Mouse (Mus musculus): ENCODE results near the gene Arvcf. TPM values are rescaled to one million over a fixed set of nuclear protein-coding genes. Genes with fewer than 3 reads are reported as not detected.
A peak's percentile ranks its signal among the peaks of the same experiment; 100 is the strongest.

The Arvcf gene
- polyA plus RNA-seq, 1 experiment from 2014 or later: 46.8 TPM

DNA sequence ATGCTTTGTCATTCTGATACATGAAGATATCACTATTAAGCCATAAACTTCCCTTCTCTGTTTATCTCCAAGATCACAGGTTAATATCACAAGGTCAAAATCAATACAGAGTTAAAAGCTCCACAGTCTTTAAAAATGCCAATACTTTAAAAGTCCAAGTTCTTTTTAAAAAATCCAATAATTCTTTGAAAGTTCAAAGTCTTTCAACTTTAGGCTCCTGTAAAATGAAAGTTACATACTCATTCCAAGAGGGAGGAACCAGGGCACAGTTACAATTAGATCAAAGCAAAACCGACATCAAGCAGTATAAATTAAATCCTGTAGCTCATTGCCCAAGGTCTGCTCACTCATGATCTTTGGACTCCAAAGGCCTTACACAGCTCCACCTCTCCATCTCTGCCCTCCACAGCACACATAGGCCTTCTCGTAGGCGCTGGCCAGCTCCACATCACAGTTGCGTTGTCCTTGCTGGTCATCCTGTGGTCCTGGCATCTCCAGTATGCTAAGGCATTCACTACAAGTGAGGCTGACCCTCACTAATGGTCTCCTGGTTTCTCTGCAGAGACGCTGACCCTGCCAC, 85.4 kb downstream of the Arvcf start:
- no peaks in the 10 kb centered on the region for H3K4me1 ChIP-seq (ENCODE audit: control insufficient read depth, insufficient read depth, low read length)
- DNase-seq (ENCODE audit: low spot score) (no peak), ATAC-seq (no peak)
- H3K27ac ChIP-seq (ENCODE audit: low read depth, low read length): no peak overlapping the region
- no peak overlapping the region for H3K9ac ChIP-seq (ENCODE audit: low read length)
- 96% methylated on average over 5 of the region's 5 CpGs for WGBS
- no peaks in the 10 kb centered on the region for H3K9me3 ChIP-seq (replicated peaks; ENCODE audit: control insufficient read depth, low read length)
- no peak overlapping the region for H3K4me2 ChIP-seq (ENCODE audit: low read length)
- no peaks in the 10 kb centered on the region for H3K27me3 ChIP-seq (replicated peaks; ENCODE audit: control insufficient read depth, insufficient read depth, low read length)
- H3K4me3 ChIP-seq (ENCODE audit: low read depth, low read length): no peak overlapping the region
- no peaks in the 10 kb centered on the region for H3K36me3 ChIP-seq (ENCODE audit: control insufficient read depth, insufficient read depth, low read length)

GRCm38 (mm10) chr16:18436128-18436527, 88.1 kb downstream of the Arvcf start:
- Histone ChIP-seq H3K36me3 (ENCODE audit: control insufficient read depth, insufficient read depth, low read length) (0 out of 2 replicates have a peak, but pooled peaks cover 3% of the 10 kb centered on the region), H3K27me3 (replicated peaks; ENCODE audit: control insufficient read depth, insufficient read depth, low read length) (no peaks in the 10 kb centered on the region), H3K9ac (ENCODE audit: low read length) (no peak overlapping the region), H3K27ac (ENCODE audit: low read depth, low read length) (no peak overlapping the region), H3K4me1 (ENCODE audit: control insufficient read depth, insufficient read depth, low read length) (no peaks in the 10 kb centered on the region), H3K4me3 (ENCODE audit: low read depth, low read length) (no peak overlapping the region), H3K9me3 (replicated peaks; ENCODE audit: control insufficient read depth, low read length) (no peaks in the 10 kb centered on the region), H3K4me2 (ENCODE audit: low read length) (no peak overlapping the region)
- WGBS: 96% methylated on average over 6 of the region's 6 CpGs
- no peak for DNase-seq (ENCODE audit: low spot score)
- ATAC-seq: no peak

- H3K4me1 ChIP-seq (ENCODE audit: control insufficient read depth, insufficient read depth, low read length): no peaks in the 10 kb centered on the region
- no peak overlapping the region for H3K4me3 ChIP-seq (ENCODE audit: low read depth, low read length)
- no peak overlapping the region for H3K4me2 ChIP-seq (ENCODE audit: low read length)
- H3K9me3 ChIP-seq (replicated peaks; ENCODE audit: control insufficient read depth, low read length): no peaks in the 10 kb centered on the region
- peaks cover 13% of the 10 kb centered on the region for H3K36me3 ChIP-seq (ENCODE audit: control insufficient read depth, insufficient read depth, low read length)
- no peak overlapping the region for H3K27ac ChIP-seq (ENCODE audit: low read depth, low read length)
- H3K27me3 ChIP-seq (replicated peaks; ENCODE audit: control insufficient read depth, insufficient read depth, low read length): no peaks in the 10 kb centered on the region
- H3K9ac ChIP-seq (ENCODE audit: low read length): no peak overlapping the region
- WGBS: 26% methylated on average over 8 of the region's 8 CpGs
- peak; percentile 92 for ATAC-seq
- DNase-seq (ENCODE audit: low spot score): peak; percentile 95
Measured at GRCm38 (mm10) chr16:18443385-18443841, 95.4 kb downstream of the Arvcf start.

GRCm38 (mm10) chr16:18447243-18447642, 99.3 kb downstream of the Arvcf start:
- peaks cover 11% of the 10 kb centered on the region for H3K36me3 ChIP-seq (ENCODE audit: control insufficient read depth, insufficient read depth, low read length)
- H3K4me3 ChIP-seq (ENCODE audit: low read depth, low read length): no peak overlapping the region
- H3K27ac ChIP-seq (ENCODE audit: low read depth, low read length): no peak overlapping the region
- no peak overlapping the region for H3K4me2 ChIP-seq (ENCODE audit: low read length)
- H3K9ac ChIP-seq (ENCODE audit: low read length): no peak overlapping the region
- 0 out of 2 replicates have a peak, but pooled peaks cover 6% of the 10 kb centered on the region for H3K4me1 ChIP-seq (ENCODE audit: control insufficient read depth, insufficient read depth, low read length)
- DNase-seq (ENCODE audit: low spot score) (no peak), ATAC-seq (no peak)
- no peaks in the 10 kb centered on the region for H3K27me3 ChIP-seq (replicated peaks; ENCODE audit: control insufficient read depth, insufficient read depth, low read length)
- H3K9me3 ChIP-seq (replicated peaks; ENCODE audit: control insufficient read depth, low read length): no peaks in the 10 kb centered on the region

GRCm38 (mm10) chr16:18448104-18448503, 100.1 kb downstream of the Arvcf start:
- Histone ChIP-seq H3K36me3 (ENCODE audit: control insufficient read depth, insufficient read depth, low read length) (peaks cover 11% of the 10 kb centered on the region; the same call in 1 of the 2 replicates), H3K9me3 (replicated peaks; ENCODE audit: control insufficient read depth, low read length) (no peaks in the 10 kb centered on the region), H3K4me3 (ENCODE audit: low read depth, low read length) (no peak overlapping the region), H3K4me1 (ENCODE audit: control insufficient read depth, insufficient read depth, low read length) (0 out of 2 replicates have a peak, but pooled peaks cover 6% of the 10 kb centered on the region), H3K27me3 (replicated peaks; ENCODE audit: control insufficient read depth, insufficient read depth, low read length) (no peaks in the 10 kb centered on the region), H3K27ac (ENCODE audit: low read depth, low read length) (no peak overlapping the region), H3K4me2 (ENCODE audit: low read length) (no peak overlapping the region), H3K9ac (ENCODE audit: low read length) (no peak overlapping the region)
- 89% methylated on average over 6 of the region's 6 CpGs for whole genome bisulfite sequencing
- DNase-seq (ENCODE audit: low spot score) (no peak), ATAC-seq (no peak)

- ATAC-seq (no peak), DNase-seq (ENCODE audit: low spot score) (no peak)
- Histone ChIP-seq H3K27ac (ENCODE audit: low read depth, low read length) (no peak overlapping the region), H3K4me3 (ENCODE audit: low read depth, low read length) (no peak overlapping the region), H3K4me1 (ENCODE audit: control insufficient read depth, insufficient read depth, low read length) (0 out of 2 replicates have a peak, but pooled peaks cover 6% of the 10 kb centered on the region), H3K36me3 (ENCODE audit: control insufficient read depth, insufficient read depth, low read length) (peaks cover 11% of the 10 kb centered on the region; the same call in 1 of the 2 replicates), H3K4me2 (ENCODE audit: low read length) (no peak overlapping the region), H3K9me3 (replicated peaks; ENCODE audit: control insufficient read depth, low read length) (no peaks in the 10 kb centered on the region), H3K9ac (ENCODE audit: low read length) (no peak overlapping the region), H3K27me3 (replicated peaks; ENCODE audit: control insufficient read depth, insufficient read depth, low read length) (no peaks in the 10 kb centered on the region)
- WGBS: 97% methylated on average over 4 of the region's 4 CpGs
Measured at GRCm38 (mm10) chr16:18449005-18449404, 101.0 kb downstream of the Arvcf start.

DNA sequence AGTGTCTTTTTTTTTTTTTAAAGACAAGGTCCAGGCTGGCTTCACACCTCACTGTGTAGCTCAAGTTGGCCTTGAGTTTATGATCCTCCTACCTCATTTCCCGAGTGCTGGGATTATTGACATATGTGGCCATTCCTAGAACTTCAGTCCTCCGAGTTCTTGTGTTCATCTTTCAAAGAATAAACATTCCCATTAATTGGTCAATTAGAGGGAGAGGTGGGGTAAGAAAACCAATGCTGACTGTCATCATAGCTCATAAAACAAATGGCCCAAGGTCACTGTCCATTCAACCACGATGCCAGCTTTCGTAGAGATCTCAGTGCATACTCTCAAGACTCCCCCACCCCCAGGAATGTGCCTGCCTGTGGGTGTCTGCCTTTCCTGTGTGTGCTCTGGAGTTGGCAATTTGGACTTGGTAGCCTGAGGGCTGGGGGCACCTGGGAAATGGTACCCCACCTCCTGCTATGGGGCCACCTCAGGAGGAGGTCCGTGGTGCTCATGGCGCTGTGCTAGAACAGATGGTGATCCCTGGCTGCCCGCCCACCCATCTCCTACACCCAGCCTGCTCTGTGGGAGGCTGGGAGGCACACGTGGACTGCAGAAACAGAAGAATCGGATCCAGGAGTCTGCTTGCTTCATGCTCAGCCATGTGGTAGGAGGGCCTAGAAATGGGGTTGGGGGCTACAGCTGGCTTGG, 103.7 kb downstream of the Arvcf start:
- Histone ChIP-seq H3K36me3 (ENCODE audit: control insufficient read depth, insufficient read depth, low read length) (0 out of 2 replicates have a peak, but pooled peaks cover 4% of the 10 kb centered on the region), H3K4me3 (ENCODE audit: low read depth, low read length) (no peak overlapping the region), H3K9me3 (replicated peaks; ENCODE audit: control insufficient read depth, low read length) (no peaks in the 10 kb centered on the region), H3K27ac (ENCODE audit: low read depth, low read length) (no peak overlapping the region), H3K4me1 (ENCODE audit: control insufficient read depth, insufficient read depth, low read length) (0 out of 2 replicates have a peak, but pooled peaks cover 6% of the 10 kb centered on the region), H3K27me3 (replicated peaks; ENCODE audit: control insufficient read depth, insufficient read depth, low read length) (no peaks in the 10 kb centered on the region), H3K4me2 (ENCODE audit: low read length) (no peak overlapping the region), H3K9ac (ENCODE audit: low read length) (no peak overlapping the region)
- DNase-seq (ENCODE audit: low spot score) (peak; percentile 39), ATAC-seq (no peak)
- 60% methylated on average over 9 of the region's 9 CpGs for WGBS

DNA sequence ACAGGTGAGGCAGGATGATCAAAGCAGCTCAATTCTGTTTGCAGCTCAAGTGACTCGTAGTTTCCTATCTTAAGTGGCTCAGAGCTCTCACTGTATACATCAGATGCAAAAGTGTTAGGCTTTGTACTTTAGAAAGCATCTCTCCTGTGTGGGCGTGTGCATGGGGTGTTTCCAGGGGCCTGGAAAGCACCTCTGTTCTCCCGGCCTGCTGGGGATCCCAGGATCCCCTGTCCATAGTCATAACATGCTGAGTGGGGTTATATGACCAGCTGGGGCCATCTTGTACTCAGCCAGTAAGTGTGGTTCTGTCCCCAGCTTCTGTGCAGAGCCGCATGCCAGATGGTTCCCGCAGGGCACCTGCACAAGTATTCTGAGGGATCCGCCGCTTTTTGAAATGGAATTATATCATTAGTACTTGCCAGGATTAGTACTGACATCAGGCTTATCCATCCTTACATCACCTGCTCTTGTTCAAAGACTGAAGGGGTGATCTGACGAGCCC, 104.4 kb downstream of the Arvcf start:
- Histone ChIP-seq H3K9me3 (replicated peaks; ENCODE audit: control insufficient read depth, low read length) (no peaks in the 10 kb centered on the region), H3K9ac (ENCODE audit: low read length) (no peak overlapping the region), H3K4me3 (ENCODE audit: low read depth, low read length) (no peak overlapping the region), H3K4me1 (ENCODE audit: control insufficient read depth, insufficient read depth, low read length) (0 out of 2 replicates have a peak, but pooled peaks cover 6% of the 10 kb centered on the region), H3K27me3 (replicated peaks; ENCODE audit: control insufficient read depth, insufficient read depth, low read length) (no peaks in the 10 kb centered on the region), H3K4me2 (ENCODE audit: low read length) (no peak overlapping the region), H3K36me3 (ENCODE audit: control insufficient read depth, insufficient read depth, low read length) (0 out of 2 replicates have a peak, but pooled peaks cover 7% of the 10 kb centered on the region), H3K27ac (ENCODE audit: low read depth, low read length) (no peak overlapping the region)
- no peak for DNase-seq (ENCODE audit: low spot score)
- peak; percentile 34; the same call in 1 of the 2 replicates for ATAC-seq
- whole genome bisulfite sequencing: 84% methylated on average over 8 of the region's 8 CpGs

- no peak for ATAC-seq
- H3K4me1 ChIP-seq (ENCODE audit: control insufficient read depth, insufficient read depth, low read length): peaks cover 6% of the 10 kb centered on the region; the same call in 1 of the 2 replicates
- no peak overlapping the region for H3K27ac ChIP-seq (ENCODE audit: low read depth, low read length)
- no peak overlapping the region for H3K4me3 ChIP-seq (ENCODE audit: low read depth, low read length)
- H3K9ac ChIP-seq (ENCODE audit: low read length): no peak overlapping the region
- H3K36me3 ChIP-seq (ENCODE audit: control insufficient read depth, insufficient read depth, low read length): 0 out of 2 replicates have a peak, but pooled peaks cover 7% of the 10 kb centered on the region
- DNase-seq (ENCODE audit: low spot score): no peak
- 74% methylated on average over 5 of the region's 5 CpGs for WGBS
- H3K4me2 ChIP-seq (ENCODE audit: low read length): no peak overlapping the region
- no peaks in the 10 kb centered on the region for H3K9me3 ChIP-seq (replicated peaks; ENCODE audit: control insufficient read depth, low read length)
- H3K27me3 ChIP-seq (replicated peaks; ENCODE audit: control insufficient read depth, insufficient read depth, low read length): no peaks in the 10 kb centered on the region
Measured at GRCm38 (mm10) chr16:18453846-18454245, 105.9 kb downstream of the Arvcf start.

All from forebrain, embryonic 14.5 days (tissue).